Mouse (Mus musculus) hematopoietic stem cell, adult 5-6 weeks (primary cell): Measurements from ENCODE around the gene Brca2. TPM values are rescaled to one million over a fixed set of nuclear protein-coding genes. Genes with fewer than 3 reads are reported as not detected.

ENCODE experiments used
- ATAC-seq, 2 experiments: fragments of 125-278 bp in 1 of 2; replicated peaks in 1 of 2; 2 replicates each; pipeline ENCODE4 v1.8.0; 2016 to 2017; ENCODE audit warnings: inconsistent platforms in 2 of 2, mild to moderate bottlenecking in 2 of 2, moderate number of reproducible peaks in 2 of 2, low read depth in 1 of 2, moderate TSS enrichment in 1 of 2; ENCODE audit not compliant: low FRiP score in 2 of 2, poor library complexity in 2 of 2, severe bottlenecking in 2 of 2, insufficient read depth in 1 of 2, low TSS enrichment in 1 of 2
- total RNA-seq: library from RNA; stranded (forward); fragments of 172-1452, 232-1000 nt; gene quantifications from 2 replicates; pipeline ENCODE4 v1.2.3, GENCODE M21; 2017

Gene Brca2
- total RNA-seq, 1 experiment from 2014 or later, result 67.3 TPM

DNA sequence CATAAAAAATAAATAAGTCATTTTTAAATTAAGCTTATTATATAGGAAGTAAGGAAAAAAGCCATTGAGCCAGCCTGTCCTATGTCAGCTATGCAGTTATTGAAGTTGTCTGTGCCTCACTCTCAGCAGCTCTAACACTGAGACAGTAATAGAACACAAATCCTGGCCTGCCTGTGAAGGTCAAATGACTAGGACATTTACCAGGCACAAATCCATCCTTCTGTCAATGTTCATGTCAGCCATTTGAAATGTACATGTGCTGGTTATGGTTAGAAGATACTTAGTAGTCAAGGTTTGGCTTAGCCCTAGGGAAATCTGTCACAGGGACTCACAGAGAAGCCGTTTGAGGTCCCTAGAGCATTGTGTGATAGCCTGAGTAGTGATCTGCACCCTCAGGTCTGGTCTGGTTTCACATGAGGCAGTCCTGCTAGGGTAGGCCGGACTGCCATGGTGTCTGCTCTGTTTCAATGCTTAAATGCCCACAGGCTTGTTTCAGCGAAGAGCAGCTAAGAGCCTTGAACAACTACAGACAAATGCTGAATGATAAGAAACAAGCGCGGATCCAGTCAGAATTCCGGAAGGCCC lies 37.2 kb downstream of the Brca2 start:
- no peak for ATAC-seq

DNA sequence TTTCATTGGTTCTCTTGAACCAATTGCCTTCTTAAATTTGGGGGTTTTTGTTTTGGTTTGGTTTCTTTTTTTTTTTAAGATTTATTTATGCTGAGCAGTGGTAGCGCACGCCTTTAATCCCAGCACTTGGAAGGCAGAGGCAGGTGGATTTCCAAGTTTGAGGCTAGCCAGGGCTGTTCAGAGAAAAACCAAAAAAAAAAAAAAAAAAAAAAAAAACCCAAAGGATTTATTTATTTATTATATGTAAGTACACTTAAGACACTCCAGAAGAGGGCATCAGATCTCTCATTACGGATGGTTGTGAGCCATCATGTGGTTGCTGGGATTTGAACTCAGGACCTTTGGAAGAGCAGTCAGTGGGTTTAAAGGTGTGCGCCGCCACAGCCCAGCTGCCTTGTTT lies 38.4 kb downstream of the Brca2 start:
- no peak for ATAC-seq

DNA sequence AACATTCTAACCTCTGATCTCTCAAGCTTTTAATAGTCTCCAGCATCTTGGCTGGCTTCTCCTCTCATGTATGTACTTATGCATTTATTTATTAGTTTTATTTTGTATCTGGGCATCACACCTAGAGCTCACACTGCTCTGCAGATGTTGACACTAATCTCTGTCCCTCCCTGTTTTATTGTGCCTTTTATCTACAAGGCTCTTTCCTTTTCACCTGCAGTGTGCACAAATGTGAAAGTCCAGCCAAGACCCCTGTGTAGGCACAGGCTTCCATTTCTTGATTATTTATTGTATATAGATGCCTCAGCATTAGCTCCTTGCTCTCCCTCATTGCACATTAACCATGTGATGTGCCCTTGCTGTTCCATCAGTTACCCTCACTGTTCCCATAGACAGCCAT lies 38.9 kb downstream of the Brca2 start:
- ATAC-seq, result no peak

DNA sequence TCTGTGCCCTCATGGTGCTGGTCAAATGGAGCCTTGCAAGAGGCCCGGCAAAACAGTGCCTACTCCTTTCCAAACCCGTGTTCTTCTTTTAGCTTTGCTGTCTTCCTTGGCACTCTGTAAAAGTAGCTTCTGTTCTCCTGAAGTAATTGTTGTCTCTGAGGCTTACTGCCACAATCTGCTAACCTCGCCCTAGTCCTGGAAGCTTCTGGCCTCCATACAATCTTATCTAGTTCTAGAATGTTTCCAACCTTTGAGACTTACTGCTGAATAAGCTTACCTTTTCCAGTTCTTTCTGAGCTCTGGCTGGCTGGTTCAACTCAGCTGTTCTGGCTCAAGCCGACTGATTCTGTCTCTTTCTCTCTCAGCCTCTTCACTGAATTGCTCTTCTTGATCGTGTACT lies 39.4 kb downstream of the Brca2 start:
- ATAC-seq, result no peak

DNA sequence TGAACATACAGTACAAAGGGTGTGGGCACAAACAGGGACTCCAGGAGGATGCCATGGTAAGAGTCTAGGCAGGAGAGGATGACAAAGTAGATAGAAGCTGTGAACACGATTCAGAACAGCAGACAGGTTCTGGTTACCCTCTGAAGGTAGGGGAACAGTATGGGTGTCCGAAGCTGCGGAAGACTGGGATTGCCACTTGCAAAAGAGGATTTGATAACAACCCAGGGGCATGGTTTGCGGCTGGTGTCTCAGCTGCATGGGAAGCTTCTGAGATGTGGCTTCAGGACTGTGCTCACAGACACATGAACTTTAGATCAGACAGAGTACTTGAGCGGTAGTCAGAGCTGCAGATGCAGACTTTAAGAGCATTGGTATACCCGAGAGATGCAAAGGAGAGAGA lies 42.0 kb downstream of the Brca2 start:
- ATAC-seq, result no peak

DNA sequence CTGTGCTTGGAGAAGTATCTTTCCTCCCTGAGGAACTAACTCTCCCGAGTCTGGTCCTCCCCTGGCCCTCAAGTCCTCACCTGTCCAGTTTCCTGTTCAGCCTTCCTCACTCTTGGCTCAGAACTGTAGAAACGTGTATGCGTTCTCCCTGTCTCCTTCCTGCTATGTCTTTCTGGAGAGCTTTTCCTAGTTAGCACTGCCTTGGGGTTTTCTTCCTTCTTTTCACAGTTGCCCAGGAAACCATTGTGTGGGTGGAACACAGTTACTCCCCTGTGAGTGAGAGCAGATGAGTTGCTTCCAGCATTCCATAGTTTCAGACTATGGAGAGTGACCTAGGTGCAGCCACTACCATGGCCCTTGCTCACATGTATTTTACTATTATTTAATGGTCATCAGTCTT lies 43.8 kb downstream of the Brca2 start:
- ATAC-seq, result no peak

DNA sequence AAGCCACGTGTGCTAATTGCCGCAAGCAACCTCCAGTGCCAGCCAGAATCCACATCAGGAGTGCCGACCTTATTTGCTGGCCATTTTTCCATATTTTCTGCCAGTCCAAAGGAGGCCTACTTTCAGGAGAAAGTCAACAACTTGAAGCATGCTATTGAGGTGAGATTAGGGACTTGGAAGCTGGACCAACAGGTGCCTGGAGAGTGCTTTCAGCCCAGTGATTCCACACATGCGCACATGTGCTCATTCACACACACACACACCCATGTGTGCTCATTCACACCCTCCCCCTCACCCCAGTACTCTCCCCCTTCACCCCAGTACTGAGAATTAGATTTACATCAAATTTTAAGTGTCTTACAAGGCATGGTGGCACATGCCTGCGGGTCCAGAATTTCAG lies 44.5 kb downstream of the Brca2 start:
- no peak for ATAC-seq

DNA sequence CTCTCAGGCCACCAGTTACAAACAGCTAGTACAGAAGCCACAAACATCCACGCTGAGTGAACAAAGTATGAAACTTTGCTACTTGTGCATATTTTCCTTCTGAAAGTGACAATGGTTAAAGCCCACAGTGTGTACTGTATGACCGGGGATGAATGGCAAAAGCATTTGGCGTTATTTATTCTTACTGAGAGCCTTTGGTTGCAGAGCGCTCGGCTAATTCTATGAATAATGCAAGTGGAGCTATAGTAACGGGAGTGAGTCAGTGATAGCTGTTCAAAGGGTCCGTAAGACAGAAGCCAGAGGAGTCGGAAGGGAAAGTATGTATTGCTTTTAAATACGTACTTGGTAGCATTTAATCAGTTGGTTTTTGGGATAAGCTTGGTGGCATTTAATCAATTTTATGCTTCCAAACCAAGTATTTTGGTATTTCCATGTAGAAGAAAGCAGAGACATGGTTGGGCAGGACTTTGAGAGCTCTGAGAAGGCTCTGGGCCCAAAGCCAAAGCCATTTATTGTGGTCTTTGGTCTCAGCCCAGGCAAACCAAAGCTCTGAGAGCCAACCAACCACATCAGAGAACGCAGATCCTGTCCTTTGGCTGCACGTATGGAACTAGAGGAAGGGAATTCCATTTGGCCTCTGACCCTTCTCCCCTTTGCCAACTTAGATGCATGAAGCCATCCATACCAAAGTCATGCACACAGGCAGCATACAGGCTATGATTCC lies 48.2 kb downstream of the Brca2 start:
- ATAC-seq, result no peak

DNA sequence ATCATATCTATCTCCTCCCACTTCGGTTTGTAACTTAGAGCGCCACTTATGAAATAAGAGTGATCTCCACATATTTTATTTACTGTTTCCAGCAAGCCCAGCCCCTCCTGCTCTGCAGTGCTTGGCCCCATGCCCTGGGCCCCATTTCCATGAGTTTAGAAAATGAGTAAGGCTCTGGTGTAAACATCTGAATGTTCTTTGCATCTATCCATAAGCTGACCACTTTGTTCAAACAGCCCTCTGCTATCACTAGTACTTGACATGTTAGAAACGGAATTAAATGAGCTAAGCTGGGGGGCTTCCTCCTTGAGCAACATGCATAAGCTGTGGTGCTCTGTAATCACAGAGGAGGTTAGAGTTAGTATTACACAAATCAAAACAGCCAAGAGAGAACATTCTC lies 52.0 kb downstream of the Brca2 start:
- no peak for ATAC-seq

DNA sequence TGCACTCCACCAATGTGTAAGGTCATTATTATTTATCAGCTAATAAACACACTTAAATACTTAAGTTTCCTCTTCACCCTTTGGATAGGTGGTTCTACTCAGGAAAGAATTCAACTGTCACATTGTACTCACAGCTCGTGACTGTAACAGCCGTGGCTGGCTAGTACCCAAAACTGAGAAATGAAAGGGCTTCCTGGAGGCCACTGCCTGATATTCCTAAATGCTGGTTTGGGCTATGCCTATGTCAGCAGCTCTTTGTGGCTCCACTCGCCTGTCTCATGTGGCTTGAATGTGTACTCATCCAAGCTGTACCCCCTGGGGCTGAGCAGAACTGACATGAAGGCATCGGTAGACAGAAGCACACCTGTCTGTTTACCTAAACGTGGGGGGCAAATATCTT lies 52.5 kb downstream of the Brca2 start:
- ATAC-seq, result no peak

DNA sequence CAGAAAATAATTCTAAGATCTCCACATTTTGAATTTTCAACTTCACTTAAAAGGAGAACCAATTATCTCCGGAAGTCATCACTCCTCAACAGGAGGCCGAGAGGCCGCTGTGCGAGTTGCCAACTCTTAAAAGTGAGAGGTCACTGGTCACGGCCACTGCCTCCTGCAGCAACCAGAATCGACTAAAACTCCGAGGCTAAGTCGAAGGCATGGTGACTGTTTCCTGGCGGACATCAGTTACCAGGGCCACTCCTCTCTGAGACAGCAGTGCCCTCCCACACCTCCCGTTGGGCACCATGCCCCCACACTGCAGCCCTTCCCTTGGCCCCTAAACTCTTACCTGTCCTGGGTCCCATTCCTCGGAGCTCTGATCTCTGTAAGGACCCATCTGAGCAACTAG lies 54.4 kb downstream of the Brca2 start:
- ATAC-seq, result no peak

DNA sequence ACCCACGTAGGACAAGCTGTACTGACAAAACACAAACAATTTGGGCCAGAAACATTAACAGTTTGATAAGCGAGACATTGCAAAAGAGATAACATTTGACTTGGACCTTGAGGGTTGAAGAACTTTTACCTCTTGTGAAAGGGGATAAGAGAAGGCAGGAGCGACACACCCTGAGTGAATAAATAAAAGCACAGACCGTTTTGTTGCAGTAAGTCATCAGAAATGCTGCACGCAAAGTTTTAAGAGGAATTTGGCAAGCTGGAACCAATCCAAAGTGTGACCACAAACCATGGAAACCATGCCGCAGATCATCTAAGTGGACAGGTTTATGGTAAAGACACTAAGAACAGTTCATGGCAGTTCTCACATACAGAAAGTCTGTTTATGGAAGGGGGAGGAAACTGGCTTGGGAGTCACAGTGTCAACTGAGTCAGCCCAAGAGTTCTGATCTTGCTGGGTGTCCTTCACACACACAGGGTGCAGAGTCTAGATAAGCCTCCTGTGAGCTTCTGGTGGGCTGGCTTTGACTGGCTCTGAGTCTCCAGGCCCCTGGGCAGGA lies 56.3 kb downstream of the Brca2 start:
- ATAC-seq, result peak; percentile 60 to 61

DNA sequence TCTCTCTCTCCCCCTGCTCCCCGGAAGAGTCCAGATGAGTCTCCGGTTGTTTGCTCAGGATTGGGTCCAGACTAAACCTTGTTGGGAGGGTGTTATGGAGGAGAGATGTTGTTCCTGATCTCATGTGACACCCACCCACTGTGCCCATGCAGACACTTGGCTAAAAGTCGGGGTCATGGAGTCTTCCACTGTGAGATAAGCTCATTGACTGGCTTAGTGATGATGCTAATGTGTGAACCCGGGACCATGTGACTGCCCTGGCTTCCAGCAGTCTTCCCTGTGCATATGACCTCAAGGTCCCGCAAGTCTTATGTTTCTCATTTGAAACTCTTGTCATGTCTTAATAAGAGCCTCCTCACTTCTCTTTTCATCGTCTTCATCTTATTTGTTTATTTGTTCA lies 58.8 kb downstream of the Brca2 start:
- no peak for ATAC-seq

DNA sequence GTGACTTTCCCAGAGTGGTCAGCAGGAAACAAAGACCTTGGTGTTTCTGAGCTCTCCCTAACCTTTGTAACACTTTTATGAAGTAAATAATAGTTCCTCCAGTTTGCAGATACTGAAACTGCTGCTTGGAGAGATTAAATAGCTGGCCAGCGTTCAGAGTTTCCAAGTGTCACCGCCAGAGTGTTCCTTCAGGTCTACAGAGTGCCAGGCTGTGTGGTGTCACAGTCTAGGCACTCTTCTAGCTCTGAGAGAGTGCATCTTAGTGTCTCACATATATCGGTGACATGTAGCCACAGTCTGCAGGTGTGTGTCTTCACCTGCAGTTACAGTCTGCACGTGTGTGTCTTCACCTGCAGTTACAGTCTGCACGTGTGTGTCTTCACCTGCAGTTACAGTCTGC lies 60.8 kb downstream of the Brca2 start:
- ATAC-seq, result no peak

DNA sequence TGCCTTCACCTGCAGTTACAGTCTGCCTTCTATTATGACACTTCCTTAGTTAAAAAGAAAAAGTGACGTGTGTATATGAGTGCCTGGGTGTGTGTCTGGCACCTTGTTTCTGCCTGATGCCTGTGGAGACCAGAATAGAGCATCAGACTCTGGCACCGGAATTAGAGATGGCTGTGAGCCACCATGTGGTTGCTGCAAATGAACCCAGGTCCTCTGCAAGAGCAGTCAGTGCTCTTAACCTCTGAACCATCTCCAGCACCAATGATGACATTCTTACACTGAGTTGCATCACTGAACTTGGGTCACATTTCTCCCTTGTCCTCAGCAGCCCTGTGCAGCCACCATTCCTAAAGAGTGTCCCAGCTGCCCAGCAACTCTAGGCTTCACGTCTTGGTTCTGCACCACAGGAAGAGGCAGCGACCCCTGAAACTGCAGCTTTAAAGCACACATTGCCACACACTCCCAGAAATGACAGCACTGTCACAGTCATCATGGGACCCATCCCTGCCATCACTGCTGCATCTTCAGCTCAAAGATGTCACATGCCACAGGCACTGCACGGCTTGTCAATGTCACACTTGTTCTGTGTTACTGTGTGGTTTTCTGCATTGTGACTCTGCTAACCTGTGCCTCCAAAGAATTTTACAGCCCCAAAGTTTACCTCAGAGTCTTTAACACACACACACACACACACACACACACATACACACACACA lies 61.3 kb downstream of the Brca2 start:
- peak in 1 of 2 experiments; percentile 31; a peak in 1 of 4 replicates for ATAC-seq

DNA sequence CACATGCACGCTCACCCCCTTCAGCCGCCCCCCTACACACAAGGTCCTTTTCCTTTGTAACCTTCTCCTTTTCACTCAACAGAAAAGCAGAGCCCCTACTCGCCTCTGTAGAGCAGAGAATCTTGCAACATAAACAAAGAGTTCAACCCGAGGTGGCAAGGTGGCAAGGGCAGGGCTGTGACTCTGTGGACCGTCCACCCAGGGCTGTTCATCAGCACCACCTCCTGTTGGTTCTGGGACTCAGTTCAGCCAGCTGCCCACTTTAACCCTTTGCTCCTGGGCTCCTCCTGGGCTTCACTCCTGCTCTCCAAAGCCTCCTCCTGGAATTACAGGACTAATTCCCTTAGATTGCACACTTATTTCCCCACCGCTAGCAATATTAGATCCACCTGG lies 61.9 kb downstream of the Brca2 start:
- ATAC-seq, result no peak

DNA sequence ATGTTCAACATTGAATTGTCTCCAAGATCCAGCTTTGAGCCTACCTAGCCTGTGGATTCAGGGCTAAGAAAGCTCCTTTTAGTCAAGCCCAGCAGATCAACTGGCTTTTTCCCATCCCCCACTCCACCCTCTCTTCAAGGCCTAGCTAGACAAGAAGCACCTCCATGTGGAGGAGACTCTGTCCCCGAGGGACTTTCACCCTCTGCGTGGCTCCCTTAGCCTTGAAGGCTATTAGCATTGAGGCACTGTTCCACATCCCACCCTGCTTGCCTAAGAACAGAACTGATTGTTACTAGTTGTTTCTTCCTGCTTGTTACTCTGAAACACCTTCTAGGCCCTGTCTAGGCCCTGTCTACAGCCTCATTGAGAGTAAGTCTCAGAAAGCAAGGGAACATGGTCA lies 67.5 kb downstream of the Brca2 start:
- ATAC-seq, result no peak

DNA sequence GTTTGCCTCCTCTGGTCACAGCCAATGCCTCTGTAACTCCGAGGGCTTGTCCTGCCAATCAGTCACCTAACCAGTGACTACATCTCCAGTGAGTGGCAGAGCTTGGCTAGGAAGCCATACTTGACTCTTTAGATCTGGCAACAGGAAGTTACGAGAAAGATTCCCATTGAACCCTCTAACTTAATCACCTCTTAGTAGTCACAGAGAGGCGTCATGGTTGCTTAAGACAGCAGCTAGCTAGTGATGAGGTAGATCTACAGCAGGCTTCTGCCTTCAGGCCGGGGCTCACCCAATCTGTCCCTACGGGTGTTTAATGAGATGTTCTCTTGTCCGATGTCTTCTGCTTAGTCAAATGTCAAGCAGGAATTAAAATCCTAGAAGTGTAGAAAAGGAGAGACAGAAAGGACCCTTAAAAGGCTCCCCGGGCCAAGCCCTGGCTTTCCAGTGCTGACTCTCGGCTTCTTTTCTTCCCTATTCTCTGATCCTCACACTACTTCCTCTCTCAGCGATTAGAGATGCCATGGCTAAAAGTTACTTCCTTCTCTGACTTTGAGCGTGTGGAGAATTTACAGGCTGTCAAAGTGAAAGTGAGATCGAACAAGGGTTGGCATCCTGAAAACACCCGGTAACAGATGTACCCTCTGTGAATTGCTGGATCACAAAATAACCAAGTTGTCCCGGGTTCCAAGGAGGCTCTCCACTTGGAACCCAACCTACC lies 69.9 kb downstream of the Brca2 start:
- peak; percentile 61 to 75 for ATAC-seq
